Mouse (Mus musculus) MEL (cell line): ENCODE results near the gene Rapgef4.

Experiments
- ELF1 ChIP-seq: IDR thresholded peaks from 2 replicates; pipeline ENCODE4 v1.6.1; 2014; ENCODE audit warnings: low read depth, mild to moderate bottlenecking, inconsistent platforms, low read length, improper control_type of control experiment, moderate library complexity
- EP300 ChIP-seq, 2 experiments: IDR thresholded peaks; 2 replicates each; pipeline ENCODE4 v1.6.1; 2011; ENCODE audit warnings: improper control_type of control experiment in 2 of 2, low read length in 2 of 2, low read depth in 1 of 2, mild to moderate bottlenecking in 1 of 2
- MAX ChIP-seq: IDR thresholded peaks from 2 replicates; pipeline ENCODE4 v1.6.1; 2011; ENCODE audit warnings: low read length, improper control_type of control experiment
- POLR2A ChIP-seq, 2 experiments: IDR thresholded peaks; 2 replicates each; pipeline ENCODE4 v1.6.1; 2011 to 2012; ENCODE audit warnings: low read length in 2 of 2, mild to moderate bottlenecking in 2 of 2, control low read depth in 1 of 2, improper control_type of control experiment in 1 of 2, low read depth in 1 of 2, moderate library complexity in 1 of 2; ENCODE audit not compliant: control insufficient read depth in 1 of 2, insufficient read depth in 1 of 2, poor library complexity in 1 of 2
- RCOR1 ChIP-seq: IDR thresholded peaks from 2 replicates; pipeline ENCODE4 v1.6.1; 2012; ENCODE audit warnings: low read depth, mild to moderate bottlenecking, inconsistent platforms, low read length, improper control_type of control experiment
- ZMIZ1 ChIP-seq: IDR thresholded peaks from 2 replicates; pipeline ENCODE4 v1.6.1; 2012; ENCODE audit warnings: low read depth, mild to moderate bottlenecking, inconsistent platforms, low read length, improper control_type of control experiment, moderate library complexity

GRCm38 (mm10) chr2:72221283-72221682 lies 240.2 kb downstream of the Rapgef4 start:
- TF ChIP-seq EP300 (IDR thresholded peaks at IDR 0.05; ENCODE audit: low read depth in 1 of 2, low read length in 2 of 2) (no peak), ZMIZ1 (no peak), MAX (no peak), ELF1 (no peak), RCOR1 (no peak), POLR2A (IDR thresholded peaks at IDR 0.05; ENCODE audit: control insufficient read depth in 1 of 2, insufficient read depth in 1 of 2, low read depth in 1 of 2, low read length in 2 of 2, poor library complexity in 1 of 2) (no peak)
